Mouse (Mus musculus): ENCODE measurements at regions not wholly inside any gene's neighbourhood (a gene's known extent, or its start where the extent isn't known, plus 50 kb on each side); places are given as distances from the start of the nearest gene placed in this dataset.

DNA sequence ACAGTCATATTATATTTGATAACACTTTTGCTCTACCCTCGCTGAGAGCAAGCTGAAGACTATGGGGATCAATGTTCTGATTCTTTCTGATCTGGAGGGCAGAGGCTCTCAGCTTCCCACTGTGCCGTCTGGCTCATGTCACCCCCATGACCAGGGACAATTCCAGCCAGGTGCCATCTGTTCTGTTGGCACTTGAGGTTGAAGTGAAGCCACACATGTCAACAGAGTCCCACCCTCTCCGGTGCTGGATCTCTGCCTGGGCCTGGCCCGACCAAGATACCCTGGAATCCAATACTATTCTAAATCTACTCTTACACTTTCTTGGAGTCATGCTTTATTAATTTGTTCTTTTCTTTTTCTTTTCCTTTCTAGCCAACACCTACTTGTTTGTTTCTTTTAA lies 538.0 kb downstream of the Etv1 start:
- Histone ChIP-seq H3K36me3 (no peaks in the 10 kb centered on the region), H3K9ac (no peak overlapping the region), H3K4me2 (replicated peaks) (no peak overlapping the region), H3K9me3 (no peaks in the 10 kb centered on the region), H3K27ac (no peak overlapping the region), H3K4me3 (no peak overlapping the region), H3K4me1 (no peaks in the 10 kb centered on the region), H3K27me3 (no peaks in the 10 kb centered on the region)
- no peak for ATAC-seq (ENCODE audit: low FRiP score, low read depth)
- 81% methylated on average over 4 of the region's 4 CpGs for WGBS

DNA sequence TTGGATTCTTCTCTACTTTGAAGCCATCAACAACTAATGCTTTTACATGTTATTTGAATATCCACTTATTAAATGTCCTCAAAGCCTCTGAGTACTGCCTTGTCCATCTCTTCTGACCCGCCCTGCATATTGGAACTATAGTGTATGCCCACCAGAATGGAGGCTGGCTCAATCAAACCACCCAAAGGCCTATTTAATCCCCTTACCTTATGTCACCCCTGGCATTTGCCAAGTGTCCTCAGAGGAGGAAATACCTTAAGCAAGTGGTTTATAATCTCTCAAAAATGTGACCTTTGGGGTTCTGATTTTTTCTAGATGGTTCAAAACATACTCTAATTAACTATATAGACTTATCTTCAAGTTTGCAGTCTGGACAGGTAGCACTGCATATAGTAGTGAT lies 542.3 kb downstream of the Etv1 start:
- no peak for ATAC-seq (ENCODE audit: low FRiP score, low read depth)
- H3K4me2 ChIP-seq (replicated peaks), result no peak overlapping the region
- H3K9ac ChIP-seq, result no peak overlapping the region
- no peaks in the 10 kb centered on the region for H3K9me3 ChIP-seq
- no peak overlapping the region for H3K27ac ChIP-seq
- H3K27me3 ChIP-seq, result no peaks in the 10 kb centered on the region
- H3K4me3 ChIP-seq, result no peak overlapping the region
- H3K4me1 ChIP-seq, result no peaks in the 10 kb centered on the region
- H3K36me3 ChIP-seq, result no peaks in the 10 kb centered on the region
- 78% methylated on average over 1 of the region's 1 CpGs for WGBS

DNA sequence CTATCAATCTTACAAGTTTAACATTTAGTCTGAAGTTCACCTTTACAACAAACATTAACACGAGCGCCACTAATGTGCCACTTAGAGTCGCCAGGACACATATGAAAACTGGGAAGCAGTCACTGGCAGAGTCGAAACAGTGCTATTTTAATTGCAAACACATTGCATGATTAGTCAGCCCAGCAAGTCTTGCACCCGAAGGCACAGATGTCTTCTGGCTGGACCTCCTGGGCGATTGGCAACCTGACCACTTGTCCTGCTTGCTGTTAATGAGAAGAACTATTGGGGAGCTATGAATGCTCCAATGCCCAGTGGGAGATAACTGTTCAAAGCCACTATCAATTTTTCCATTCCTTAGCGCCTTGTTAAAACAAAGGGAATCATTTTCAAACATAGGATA lies 547.0 kb downstream of the Etv1 start:
- Histone ChIP-seq H3K9ac (no peak overlapping the region), H3K4me3 (no peak overlapping the region), H3K27me3 (no peaks in the 10 kb centered on the region), H3K27ac (no peak overlapping the region), H3K36me3 (no peaks in the 10 kb centered on the region), H3K4me2 (replicated peaks) (no peak overlapping the region), H3K9me3 (no peaks in the 10 kb centered on the region), H3K4me1 (no peaks in the 10 kb centered on the region)
- 18% methylated on average over 7 of the region's 7 CpGs for WGBS
- no peak for ATAC-seq (ENCODE audit: low FRiP score, low read depth)

DNA sequence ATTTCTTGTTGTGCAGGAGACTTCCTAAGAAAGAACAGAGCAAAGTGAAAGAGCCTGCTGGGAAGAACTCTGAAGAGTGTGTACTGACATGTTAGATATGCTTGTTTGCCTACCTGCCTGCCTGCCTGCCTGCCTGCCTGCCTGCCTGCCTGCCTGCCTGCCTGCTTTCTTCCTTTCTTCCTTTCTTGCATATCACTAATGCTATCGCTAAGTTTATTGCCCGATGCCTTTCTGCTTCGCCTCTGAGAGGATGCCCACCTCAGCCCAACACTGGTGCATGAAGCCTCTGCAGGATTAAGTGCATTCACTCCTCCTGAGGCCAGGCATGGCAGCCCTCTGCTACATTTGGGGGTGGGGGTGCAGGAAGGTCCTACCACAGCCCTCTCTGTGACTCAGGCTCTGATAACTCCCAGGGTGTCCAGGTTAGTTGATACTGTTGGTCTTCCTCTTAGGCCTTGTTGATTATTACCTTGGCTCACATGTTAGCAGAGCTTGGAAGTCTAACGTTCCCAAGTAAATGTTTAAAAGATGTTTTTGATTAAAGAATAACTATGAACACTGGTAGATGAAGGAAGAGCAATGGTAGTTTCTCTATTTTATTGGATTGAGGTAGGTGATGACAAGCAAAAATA lies 547.6 kb downstream of the Etv1 start:
- no peak overlapping the region for H3K9ac ChIP-seq
- no peaks in the 10 kb centered on the region for H3K9me3 ChIP-seq
- 56% methylated on average over 4 of the region's 4 CpGs for WGBS
- no peak overlapping the region for H3K27ac ChIP-seq
- ATAC-seq (ENCODE audit: low FRiP score, low read depth), result no peak; the same call in 1 of the 2 replicates
- no peaks in the 10 kb centered on the region for H3K36me3 ChIP-seq
- no peak overlapping the region for H3K4me2 ChIP-seq (replicated peaks)
- H3K4me1 ChIP-seq, result no peaks in the 10 kb centered on the region
- H3K27me3 ChIP-seq, result no peaks in the 10 kb centered on the region
- H3K4me3 ChIP-seq, result no peak overlapping the region

DNA sequence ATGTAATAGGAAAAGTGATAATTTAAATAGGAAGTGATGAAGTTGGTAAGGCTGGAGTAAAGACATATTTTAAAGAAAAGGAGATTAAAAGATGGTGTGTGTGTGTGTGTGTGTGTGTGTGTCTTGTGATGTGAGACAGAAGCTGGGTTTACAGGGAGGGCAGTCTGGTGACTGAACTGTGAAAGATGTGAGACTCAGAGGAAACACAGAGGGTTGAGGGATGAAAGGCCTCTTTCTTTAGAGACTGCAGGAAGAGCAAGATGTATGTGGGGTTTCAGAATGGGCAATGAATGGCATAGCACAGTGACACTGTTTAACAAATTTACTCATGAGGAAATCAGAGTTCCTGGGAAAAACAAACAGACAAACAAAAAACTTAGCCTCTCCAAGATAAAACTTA lies 549.2 kb downstream of the Etv1 start:
- Histone ChIP-seq H3K9me3 (no peaks in the 10 kb centered on the region), H3K27ac (no peak overlapping the region), H3K36me3 (no peaks in the 10 kb centered on the region), H3K4me1 (no peaks in the 10 kb centered on the region), H3K27me3 (no peaks in the 10 kb centered on the region), H3K4me3 (no peak overlapping the region), H3K4me2 (replicated peaks) (no peak overlapping the region), H3K9ac (no peak overlapping the region)
- ATAC-seq (ENCODE audit: low FRiP score, low read depth), result no peak

DNA sequence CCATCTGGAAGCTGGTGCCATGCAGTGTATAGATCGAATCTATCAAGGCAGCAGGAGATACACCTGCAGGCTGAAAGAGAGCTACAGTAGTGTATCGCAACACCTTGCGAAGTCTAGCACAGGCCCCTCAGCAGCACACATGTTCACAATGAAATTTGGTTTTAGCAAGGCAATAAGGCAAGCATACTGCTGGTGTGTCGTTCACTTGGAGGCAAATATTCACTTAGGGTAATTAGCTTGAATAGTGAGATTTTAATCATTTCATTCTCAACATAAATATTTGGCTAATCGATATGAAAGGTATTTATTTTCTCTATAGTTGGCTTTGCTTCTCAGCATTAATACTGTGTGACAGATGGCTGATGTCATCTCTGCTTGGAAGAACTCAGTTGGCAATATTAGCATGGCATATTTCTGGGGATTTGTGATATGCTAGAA lies 559.9 kb downstream of the Etv1 start:
- 91% methylated on average over 5 of the region's 5 CpGs for WGBS
- no peaks in the 10 kb centered on the region for H3K27me3 ChIP-seq
- no peak for ATAC-seq (ENCODE audit: low FRiP score, low read depth)
- H3K4me1 ChIP-seq, result no peaks in the 10 kb centered on the region
- H3K9ac ChIP-seq, result no peak overlapping the region
- H3K9me3 ChIP-seq, result no peaks in the 10 kb centered on the region; the same call in 1 of the 2 replicates
- no peak overlapping the region for H3K4me2 ChIP-seq (replicated peaks)
- no peaks in the 10 kb centered on the region for H3K36me3 ChIP-seq
- H3K27ac ChIP-seq, result no peak overlapping the region
- H3K4me3 ChIP-seq, result no peak overlapping the region

DNA sequence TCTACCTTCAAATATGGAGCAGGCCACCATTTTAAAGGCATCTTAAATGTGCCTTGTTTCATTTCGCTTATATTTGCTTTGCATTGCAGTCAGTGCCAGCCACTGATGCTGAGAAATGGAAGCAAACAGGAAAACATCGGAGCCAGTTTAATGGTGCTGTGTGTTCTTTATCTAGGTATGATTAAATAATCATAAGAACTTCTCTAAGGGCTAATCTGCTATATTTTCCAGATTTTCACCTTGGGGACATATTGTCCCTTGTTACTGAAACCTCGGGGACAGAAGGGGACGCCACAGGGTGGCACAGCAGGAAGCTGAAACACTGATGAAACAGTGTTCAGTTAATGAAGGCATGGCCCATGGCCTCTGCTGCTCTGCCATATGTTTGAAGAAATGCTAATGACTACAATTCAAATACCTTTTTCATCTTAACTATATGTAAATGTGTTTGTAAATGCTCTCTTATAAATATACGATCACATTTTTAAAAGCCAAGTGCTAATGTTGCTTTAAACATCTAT lies 562.6 kb downstream of the Etv1 start:
- 70% methylated on average over 5 of the region's 5 CpGs for WGBS
- no peaks in the 10 kb centered on the region for H3K4me1 ChIP-seq
- H3K9ac ChIP-seq, result no peak overlapping the region
- no peaks in the 10 kb centered on the region for H3K36me3 ChIP-seq
- H3K9me3 ChIP-seq, result no peaks in the 10 kb centered on the region
- H3K4me3 ChIP-seq, result no peak overlapping the region
- H3K4me2 ChIP-seq (replicated peaks), result no peak overlapping the region
- no peak for ATAC-seq (ENCODE audit: low FRiP score, low read depth)
- H3K27me3 ChIP-seq, result no peaks in the 10 kb centered on the region
- H3K27ac ChIP-seq, result no peak overlapping the region

DNA sequence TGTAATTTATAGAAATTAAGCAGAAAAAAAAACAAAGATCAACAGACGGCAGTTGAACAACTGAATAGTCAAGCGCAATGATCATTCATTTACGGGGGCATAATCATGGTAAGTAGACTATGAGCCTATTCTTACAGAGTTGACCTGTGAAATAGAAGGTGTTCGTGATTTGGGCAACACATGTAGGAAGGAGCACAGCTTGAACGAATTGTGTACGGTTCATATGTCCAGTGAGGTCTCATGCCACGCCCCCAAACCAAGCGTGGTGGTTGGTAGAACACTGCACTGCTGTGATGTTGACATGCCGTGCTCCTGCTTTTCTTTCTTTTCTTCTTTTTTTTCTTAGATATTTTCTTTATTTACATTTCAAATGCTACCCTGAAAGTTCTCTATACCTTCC lies 563.1 kb downstream of the Etv1 start:
- Histone ChIP-seq H3K4me2 (replicated peaks) (no peak overlapping the region), H3K36me3 (no peaks in the 10 kb centered on the region), H3K4me3 (no peak overlapping the region), H3K9ac (no peak overlapping the region), H3K4me1 (no peaks in the 10 kb centered on the region), H3K9me3 (no peaks in the 10 kb centered on the region), H3K27ac (no peak overlapping the region), H3K27me3 (no peaks in the 10 kb centered on the region)
- WGBS, result 80% methylated on average over 9 of the region's 9 CpGs
- ATAC-seq (ENCODE audit: low FRiP score, low read depth), result no peak

DNA sequence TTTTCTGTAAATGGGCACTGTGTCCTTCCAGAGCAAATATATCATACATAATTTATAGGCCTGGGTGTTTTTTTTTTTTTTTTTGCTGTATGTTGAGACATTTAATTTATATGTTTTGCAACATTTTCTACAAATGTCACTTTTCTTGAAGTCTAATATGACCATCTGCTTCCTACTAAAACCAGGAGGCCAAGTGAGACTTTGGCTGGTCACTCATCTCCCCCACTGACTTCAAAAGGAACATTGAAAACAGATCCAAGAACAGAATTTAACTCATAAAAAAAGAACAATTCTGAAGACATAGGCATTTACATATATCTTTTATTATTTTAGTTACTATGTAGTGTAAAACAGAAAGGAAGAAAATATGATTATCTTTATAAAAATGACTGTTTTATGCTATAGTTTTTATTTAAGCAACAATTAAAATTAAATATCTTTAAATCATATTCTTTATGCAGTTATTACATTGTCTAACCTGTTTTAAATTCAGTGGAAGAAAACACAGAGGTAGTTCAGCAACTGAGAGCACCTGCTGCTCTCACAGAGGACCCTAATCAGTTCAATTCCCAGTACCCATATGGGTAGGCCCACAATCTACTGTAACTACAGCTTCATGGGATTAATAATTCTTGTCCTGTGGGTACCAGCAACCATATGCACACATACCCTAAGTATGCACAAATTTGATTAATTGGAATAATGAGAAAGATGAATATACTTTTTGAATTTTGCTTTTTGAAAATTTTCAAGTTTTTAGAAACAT lies 592.5 kb downstream of the Etv1 start:
- no peak overlapping the region for H3K4me2 ChIP-seq (replicated peaks)
- no peaks in the 10 kb centered on the region for H3K9me3 ChIP-seq
- H3K9ac ChIP-seq, result no peak overlapping the region
- H3K27ac ChIP-seq, result no peak overlapping the region
- no peaks in the 10 kb centered on the region for H3K36me3 ChIP-seq
- H3K27me3 ChIP-seq, result no peaks in the 10 kb centered on the region
- no peaks in the 10 kb centered on the region for H3K4me1 ChIP-seq
- H3K4me3 ChIP-seq, result no peak overlapping the region
- no peak for ATAC-seq (ENCODE audit: low FRiP score, low read depth)

DNA sequence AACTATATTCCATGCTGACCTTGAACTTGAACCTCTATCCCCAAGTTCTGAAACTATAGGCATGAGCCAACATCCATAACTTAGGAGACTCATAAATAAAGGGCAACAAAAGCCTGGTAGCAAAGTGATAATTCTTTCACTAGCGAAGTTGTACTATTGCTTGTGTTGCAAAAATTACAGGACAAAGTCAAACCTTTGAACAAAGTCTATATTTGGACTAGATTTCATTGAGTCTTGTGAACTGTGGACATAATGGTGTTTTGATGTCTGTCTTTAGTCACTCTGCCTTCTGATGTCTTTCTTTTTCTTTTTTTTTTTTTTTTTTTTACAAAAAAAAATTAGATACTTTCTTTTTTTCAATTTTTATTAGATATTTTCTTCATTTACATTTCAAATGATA lies 594.5 kb downstream of the Etv1 start:
- H3K27ac ChIP-seq, result no peak overlapping the region
- H3K9me3 ChIP-seq, result no peaks in the 10 kb centered on the region
- WGBS, result 84% methylated on average over 1 of the region's 1 CpGs
- no peak overlapping the region for H3K4me2 ChIP-seq (replicated peaks)
- H3K36me3 ChIP-seq, result no peaks in the 10 kb centered on the region
- H3K27me3 ChIP-seq, result no peaks in the 10 kb centered on the region
- no peak overlapping the region for H3K4me3 ChIP-seq
- no peak for ATAC-seq (ENCODE audit: low FRiP score, low read depth)
- H3K4me1 ChIP-seq, result no peaks in the 10 kb centered on the region
- H3K9ac ChIP-seq, result no peak overlapping the region

Measured in limb, embryonic 13.5 days (tissue).